Mouse (Mus musculus) intestine, embryonic 14.5 days (tissue): ENCODE data around the gene Zfp985. TPM values are rescaled to one million over a fixed set of nuclear protein-coding genes. Genes with fewer than 3 reads are reported as not detected.
A peak's percentile ranks its signal among the peaks of the same experiment; 100 is the strongest.
"Not testable (repeated sequence)": the region's sequence is repeated elsewhere in the genome, so short reads cannot be mapped to it uniquely, and the experiment has no call there.

ENCODE experiments used
- ATAC-seq: fragments of 200-750 bp; cut with Nextera tagmentation; replicated peaks from 2 replicates; pipeline ENCODE4 v1.8.0; 2017; ENCODE audit warnings: low read depth, moderate number of reproducible peaks, moderate TSS enrichment, moderate library complexity; ENCODE audit not compliant: low FRiP score, low TSS enrichment
- DNase-seq: peaks from one replicate; pipeline ENCODE4 v3.0.0-alpha.2; 2018; ENCODE audit warnings: low spot score
- H3K27ac ChIP-seq: fragments of 300-500 bp; sonication (generic); 2 replicates; pipeline ENCODE4 v1.5.1; 2014; ENCODE audit warnings: low read depth, mild to moderate bottlenecking, control low read depth
- H3K27me3 ChIP-seq: fragments of 300-500 bp; sonication (generic); replicated peaks from 2 replicates; pipeline ENCODE4 v1.6.1; 2014; ENCODE audit warnings: low read length, control low read depth; ENCODE audit not compliant: control insufficient read depth, insufficient read depth
- H3K36me3 ChIP-seq: fragments of 300-500 bp; sonication (generic); 2 replicates; pipeline ENCODE4 v1.6.1; 2014; ENCODE audit warnings: low read length, control low read depth; ENCODE audit not compliant: control insufficient read depth, insufficient read depth
- H3K4me1 ChIP-seq: fragments of 300-500 bp; sonication (generic); replicated peaks from 2 replicates; pipeline ENCODE4 v1.6.1; 2014; ENCODE audit warnings: low read length, control low read depth, mixed read lengths; ENCODE audit not compliant: control insufficient read depth, insufficient read depth
- H3K4me2 ChIP-seq: fragments of 300-500 bp; sonication (generic); 2 replicates; pipeline ENCODE4 v1.6.1; 2014; ENCODE audit warnings: low read length
- H3K4me3 ChIP-seq: fragments of 300-500 bp; sonication (generic); 2 replicates; pipeline ENCODE4 v1.5.1; 2014; ENCODE audit warnings: low read depth, low read length, control low read depth, mixed read lengths
- H3K9ac ChIP-seq: fragments of 300-500 bp; sonication (generic); 2 replicates; pipeline ENCODE4 v1.6.1; 2014; ENCODE audit warnings: mild to moderate bottlenecking, low read length
- H3K9me3 ChIP-seq: fragments of 300-500 bp; sonication (generic); 2 replicates; pipeline ENCODE4 v1.6.1; 2016; ENCODE audit warnings: low read length, control low read depth; ENCODE audit not compliant: control insufficient read depth
- WGBS: fragments of 180-500 bp; shearing (Covaris S2); extraction: QIAGEN DNeasy Blood & Tissue Kit; methylation state at CpG from one replicate; pipeline ENCODE4 v1.1.7; 2014; 5-methylcytosine and 5-hydroxymethylcytosine counted together
- polyA plus RNA-seq: library from polyadenylated mRNA; unstranded; fragments of >200 nt; fragmentation: Nextera tagmentation; extraction: Ambion mirVana; gene quantifications from 2 replicates; pipeline ENCODE4 v1.2.1, GENCODE M21; 2014

Zfp985 gene
- polyA plus RNA-seq, 1 experiment from 2014 or later: 0.81 TPM

DNA sequence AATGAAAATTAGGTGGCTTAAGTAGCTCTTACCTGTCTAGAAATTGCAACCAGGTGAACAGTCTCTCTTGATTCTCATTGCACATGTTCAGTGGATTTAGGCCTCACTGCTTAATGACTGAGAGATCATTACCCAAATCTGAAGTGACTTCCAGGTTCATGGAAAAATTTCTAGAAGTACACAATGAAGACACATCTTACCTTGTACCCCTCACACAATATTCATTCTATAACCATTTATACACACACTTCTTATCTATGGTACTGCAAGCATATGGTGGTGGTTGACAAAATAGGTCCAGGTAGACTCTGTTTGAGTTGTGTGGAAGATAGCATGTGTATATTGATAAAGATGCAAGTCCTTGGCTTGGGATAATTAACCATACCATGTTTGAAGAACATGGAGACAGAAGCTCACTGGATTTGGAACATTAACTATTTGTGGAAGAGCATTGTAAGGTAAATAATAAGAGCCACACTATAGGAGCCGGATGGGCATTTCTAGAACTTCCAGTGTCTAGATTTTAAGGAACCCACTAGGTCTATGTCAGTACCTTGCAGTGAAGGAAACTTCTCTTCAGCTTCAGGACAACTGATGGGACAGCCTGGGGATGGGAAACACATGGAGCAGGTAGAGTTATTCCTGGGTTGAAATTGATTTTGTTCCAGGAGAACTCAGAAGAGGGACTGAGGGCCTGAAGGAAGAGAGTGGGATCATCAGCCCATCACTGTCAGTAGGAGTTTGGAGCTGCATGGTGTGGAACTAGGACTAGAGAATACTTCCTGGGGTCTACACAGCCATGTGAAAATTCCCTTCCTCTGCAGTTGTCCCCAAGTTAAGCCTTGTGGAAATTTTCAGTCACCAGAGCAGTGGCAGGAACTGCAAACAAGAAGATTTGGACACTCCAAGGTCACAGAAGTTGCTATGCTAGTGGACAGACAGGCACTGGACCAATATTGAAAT, 33.7 kb downstream of the Zfp985 start:
- Histone ChIP-seq H3K4me3 (no peak overlapping the region), H3K27me3 (no peaks in the 10 kb centered on the region), H3K4me1 (no peaks in the 10 kb centered on the region), H3K27ac (no peak overlapping the region), H3K9ac (no peak overlapping the region), H3K36me3 (no peaks in the 10 kb centered on the region), H3K4me2 (no peak overlapping the region), H3K9me3 (peaks cover 14% of the 10 kb centered on the region)
- 75% methylated on average over 1 of the region's 1 CpGs for WGBS
- ATAC-seq (peak; percentile 36; the same call in 1 of the 2 replicates), DNase-seq (no peak)

DNA sequence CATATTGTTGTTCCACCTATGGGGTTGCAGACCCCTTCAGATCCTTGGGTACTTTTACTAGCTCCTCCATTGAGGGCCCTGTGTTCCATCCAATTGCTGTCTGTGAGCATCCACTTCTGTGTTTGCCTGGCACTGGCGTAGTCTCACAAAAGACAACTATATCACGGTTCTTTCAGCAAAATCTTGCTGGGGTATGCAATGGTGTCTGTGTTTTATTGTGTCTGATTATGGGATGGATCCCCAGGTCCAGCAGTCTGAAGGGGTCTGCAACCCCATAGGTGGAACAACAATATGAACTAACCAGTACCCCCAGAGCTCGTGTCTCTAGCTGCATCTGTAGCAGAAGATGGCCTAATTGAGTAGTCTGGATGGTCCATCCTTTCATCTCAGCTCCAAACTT, 41.6 kb downstream of the Zfp985 start:
- not testable (repeated sequence) for H3K27ac ChIP-seq, H3K4me1 ChIP-seq, H3K4me3 ChIP-seq, H3K36me3 ChIP-seq, H3K27me3 ChIP-seq, H3K9ac ChIP-seq, H3K4me2 ChIP-seq, DNase-seq, H3K9me3 ChIP-seq, ATAC-seq
- 86% methylated on average over 3 of the region's 3 CpGs for WGBS

DNA sequence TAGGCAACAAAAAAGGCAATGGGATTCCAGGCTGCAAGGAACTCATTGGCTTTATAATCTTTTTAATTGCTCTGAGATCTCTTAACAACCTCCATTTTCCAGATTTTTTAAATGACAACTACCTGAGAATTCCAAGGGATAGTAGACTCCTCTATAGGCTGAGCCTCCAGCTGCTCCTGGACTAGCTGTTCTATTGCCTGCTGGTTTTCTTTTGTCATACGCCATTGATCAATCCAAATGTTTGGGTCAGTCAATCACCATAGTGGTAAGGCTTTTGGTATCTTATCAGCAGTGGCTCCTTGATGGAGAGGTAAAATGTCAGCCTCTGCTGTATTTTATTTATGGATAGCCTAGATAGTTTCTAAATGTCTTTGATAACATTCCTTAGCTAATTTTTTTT, 44.6 kb downstream of the Zfp985 start:
- WGBS: 50% methylated on average over 1 of the region's 1 CpGs
- DNase-seq (no peak), ATAC-seq (no peak)
- peaks cover 6% of the 10 kb centered on the region; the same call in 1 of the 2 replicates for H3K9me3 ChIP-seq
- no peak overlapping the region for H3K9ac ChIP-seq
- no peak overlapping the region for H3K27ac ChIP-seq
- H3K4me3 ChIP-seq: no peak overlapping the region
- no peaks in the 10 kb centered on the region for H3K27me3 ChIP-seq
- H3K36me3 ChIP-seq: no peaks in the 10 kb centered on the region
- H3K4me2 ChIP-seq: no peak overlapping the region
- no peaks in the 10 kb centered on the region for H3K4me1 ChIP-seq

DNA sequence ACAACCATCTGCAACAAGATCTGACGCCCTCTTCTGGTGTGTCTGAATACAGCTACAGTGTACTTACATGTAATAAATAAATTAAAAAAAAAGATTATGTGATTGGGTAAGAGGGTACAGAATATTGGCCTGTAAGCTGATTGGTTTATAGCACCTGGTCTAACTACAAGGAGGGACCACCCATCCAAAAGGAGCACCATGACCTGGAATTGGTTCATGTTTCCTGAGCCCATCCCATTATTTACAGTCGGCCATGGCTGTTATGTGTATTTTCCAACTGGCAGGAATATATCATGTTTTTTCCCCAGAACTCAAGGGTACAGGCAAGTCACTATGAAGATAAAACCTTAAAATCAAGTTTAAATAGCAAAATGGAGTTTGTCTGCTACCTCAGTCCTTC, 45.8 kb downstream of the Zfp985 start:
- 0 out of 2 replicates have a peak, but pooled peaks have one; percentile 34 for ATAC-seq
- Histone ChIP-seq H3K27me3 (no peaks in the 10 kb centered on the region), H3K4me2 (no peak overlapping the region), H3K27ac (no peak overlapping the region), H3K36me3 (no peaks in the 10 kb centered on the region), H3K9ac (no peak overlapping the region), H3K9me3 (peaks cover 6% of the 10 kb centered on the region; the same call in 1 of the 2 replicates), H3K4me3 (no peak overlapping the region), H3K4me1 (no peaks in the 10 kb centered on the region)
- WGBS: 59% methylated on average over 2 of the region's 2 CpGs
- no peak for DNase-seq

DNA sequence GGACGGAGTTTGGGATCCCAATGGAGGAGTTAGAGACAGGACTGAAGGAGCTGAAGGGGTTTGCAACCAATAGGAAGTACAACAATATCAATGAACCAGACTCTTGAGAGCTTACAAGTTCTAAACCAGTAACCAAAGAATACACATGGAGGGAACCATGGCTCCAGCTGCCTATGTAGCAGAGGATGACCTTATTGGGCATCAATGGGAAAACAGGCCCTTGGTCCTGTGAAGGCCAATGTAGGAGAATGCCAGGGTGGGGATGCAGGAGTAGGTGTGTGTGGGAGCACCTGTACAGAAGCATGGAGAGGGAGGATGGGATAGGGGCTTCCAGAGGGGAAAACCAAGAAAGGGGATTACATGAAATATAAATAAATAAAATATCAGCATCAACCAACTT, 48.8 kb downstream of the Zfp985 start:
- Histone ChIP-seq H3K4me1 (no peaks in the 10 kb centered on the region), H3K27me3 (no peaks in the 10 kb centered on the region), H3K4me2 (no peak overlapping the region), H3K27ac (no peak overlapping the region), H3K9me3 (peaks cover 6% of the 10 kb centered on the region; the same call in 1 of the 2 replicates), H3K9ac (no peak overlapping the region), H3K4me3 (no peak overlapping the region), H3K36me3 (no peaks in the 10 kb centered on the region)
- ATAC-seq: no peak
- no peak for DNase-seq
- 44% methylated on average over 1 of the region's 1 CpGs for WGBS

DNA sequence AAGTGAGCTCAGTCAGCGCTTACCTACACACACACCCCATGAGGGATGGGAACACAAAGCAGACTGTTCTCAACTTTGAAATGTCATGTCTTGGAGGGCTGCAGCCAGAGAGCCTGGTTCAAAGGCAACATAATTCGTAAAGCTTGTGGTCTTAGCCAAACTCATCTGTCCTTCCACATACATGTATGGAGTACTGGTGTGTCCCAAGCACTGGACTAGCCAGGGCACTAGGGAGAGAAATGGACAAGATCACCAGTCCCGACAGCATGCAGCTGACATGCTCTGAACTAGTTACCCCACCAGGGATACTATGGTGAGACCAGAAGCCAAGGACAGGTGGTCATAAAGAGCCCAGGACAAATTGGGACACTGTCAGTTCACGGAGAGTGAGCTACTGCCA, 50.7 kb downstream of the Zfp985 start:
- Histone ChIP-seq H3K4me1 (no peaks in the 10 kb centered on the region), H3K9ac (no peak overlapping the region), H3K27ac (no peak overlapping the region), H3K27me3 (no peaks in the 10 kb centered on the region), H3K4me2 (no peak overlapping the region), H3K36me3 (no peaks in the 10 kb centered on the region), H3K9me3 (peaks cover 5% of the 10 kb centered on the region; the same call in 1 of the 2 replicates), H3K4me3 (no peak overlapping the region)
- WGBS: 82% methylated on average over 4 of the region's 4 CpGs
- no peak for DNase-seq
- ATAC-seq: no peak

DNA sequence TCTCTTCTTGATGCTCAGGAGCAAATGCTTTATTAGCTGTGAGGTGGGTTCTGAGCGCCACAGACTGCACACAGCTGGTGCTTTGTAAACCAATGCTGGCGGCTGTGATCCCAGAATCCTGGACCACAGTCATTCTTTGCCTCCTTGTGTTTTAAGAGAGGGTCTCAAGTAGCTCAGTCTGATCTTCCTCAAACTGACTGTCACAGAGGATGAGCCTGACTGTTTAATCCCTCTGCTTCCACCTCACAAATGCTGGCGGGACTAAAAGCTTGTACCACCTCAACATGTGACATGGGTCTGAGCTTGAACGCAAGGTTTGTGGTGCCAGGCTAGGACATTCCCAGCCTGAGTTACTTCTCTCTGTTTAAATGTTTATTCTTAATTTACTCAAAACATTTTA, 52.4 kb downstream of the Zfp985 start:
- H3K4me1 ChIP-seq: no peaks in the 10 kb centered on the region
- ATAC-seq (no peak), DNase-seq (no peak)
- WGBS: 81% methylated on average over 4 of the region's 4 CpGs
- H3K27ac ChIP-seq: no peak overlapping the region
- H3K27me3 ChIP-seq: no peaks in the 10 kb centered on the region
- H3K36me3 ChIP-seq: no peaks in the 10 kb centered on the region
- no peak overlapping the region for H3K4me3 ChIP-seq
- no peak overlapping the region for H3K4me2 ChIP-seq
- H3K9me3 ChIP-seq: 0 out of 2 replicates have a peak, but pooled peaks cover 2% of the 10 kb centered on the region
- H3K9ac ChIP-seq: no peak overlapping the region

DNA sequence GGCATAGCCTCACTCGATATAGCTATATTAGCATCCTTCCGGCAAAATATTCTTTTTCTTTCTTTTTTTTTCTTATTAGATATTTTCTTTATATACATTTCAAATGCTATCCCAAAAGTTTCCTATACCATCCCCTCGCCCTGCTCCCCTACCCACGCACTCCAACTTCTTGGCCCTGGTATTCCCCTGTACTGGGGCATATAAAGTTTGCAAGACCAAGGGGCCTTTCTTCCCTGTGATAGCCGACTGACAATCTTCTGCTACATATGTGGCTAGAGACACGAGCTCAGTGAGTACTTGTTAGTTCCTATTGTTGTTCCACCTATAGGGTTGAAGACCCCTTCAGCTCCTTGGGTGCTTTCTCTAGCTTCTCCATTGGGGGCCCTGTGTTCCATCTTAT, 53.4 kb downstream of the Zfp985 start:
- ATAC-seq, H3K36me3 ChIP-seq, H3K27ac ChIP-seq, H3K9me3 ChIP-seq, H3K4me3 ChIP-seq, DNase-seq, H3K9ac ChIP-seq, H3K27me3 ChIP-seq, H3K4me1 ChIP-seq, H3K4me2 ChIP-seq: not testable (repeated sequence)
- WGBS: 85% methylated on average over 6 of the region's 6 CpGs
